7 mouse cellular contexts compared by ENCODE assay signal in genomic region chr3:88503505-88503863, GRCm38 (mm10). TPM values are rescaled to one million over a fixed set of nuclear protein-coding genes. Genes with fewer than 3 reads are reported as not detected.
DNase-seq lines count a peak whose midpoint lies in the region; ATAC-seq lines count a peak whose summit lies in the region.

No protein-coding gene starts in this region.

- DNase-seq in right cerebral cortex, adult 2 months (ENCODE audit: low spot score in 2 of 2) = peak; percentile 70 to 74
- DNase-seq in right cerebral cortex, postnatal 4 days = no peak
- no peak for DNase-seq in embryonic facial prominence, embryonic 14.5 days (ENCODE audit: low spot score)
- no peak for DNase-seq in midbrain, embryonic 11.5 days (ENCODE audit: low spot score, missing footprints)
- no peak for DNase-seq in ovary, postnatal 10 days (ENCODE audit: low spot score)
- no peak for DNase-seq in cerebellum, adult 9-10 months

- H3K4me2 ChIP-seq in embryonic facial prominence, embryonic 14.5 days (ENCODE audit: low read depth, low read length) = peak overlapping the region; percentile 84
- H3K4me2 ChIP-seq in hindbrain, embryonic 15.5 days = peak overlapping the region; percentile 98
- peak overlapping the region; percentile 97 for H3K4me2 ChIP-seq in midbrain, embryonic 11.5 days

- peak; percentile 27 for ATAC-seq in embryonic facial prominence, embryonic 14.5 days (ENCODE audit: low read depth)
- ATAC-seq in hindbrain, embryonic 15.5 days (ENCODE audit: low FRiP score, low read depth) = peak; percentile 32; the same call in 1 of the 2 replicates
- ATAC-seq in midbrain, embryonic 11.5 days (ENCODE audit: low FRiP score) = no peak

- peaks cover 49% of the 10 kb centered on the region for H3K4me1 ChIP-seq in embryonic facial prominence, embryonic 14.5 days (ENCODE audit: control insufficient read depth, insufficient read depth, low read length)
- peaks cover 31% of the 10 kb centered on the region for H3K4me1 ChIP-seq in hindbrain, embryonic 15.5 days (replicated peaks)
- H3K4me1 ChIP-seq in midbrain, embryonic 11.5 days (ENCODE audit: control insufficient read depth, insufficient read depth, low read length) = peaks cover 11% of the 10 kb centered on the region; the same call in 1 of the 2 replicates

- peak overlapping the region; percentile 97 for H3K4me3 ChIP-seq in embryonic facial prominence, embryonic 14.5 days (ENCODE audit: low read depth, low read length)
- H3K4me3 ChIP-seq in hindbrain, embryonic 15.5 days = peak overlapping the region; percentile 95
- no peak overlapping the region; the same call in 1 of the 2 replicates for H3K4me3 ChIP-seq in midbrain, embryonic 11.5 days (ENCODE audit: low read depth, low read length)

- no peaks in the 10 kb centered on the region for H3K27me3 ChIP-seq in embryonic facial prominence, embryonic 14.5 days (replicated peaks; ENCODE audit: control insufficient read depth, insufficient read depth, low read length)
- no peaks in the 10 kb centered on the region for H3K27me3 ChIP-seq in hindbrain, embryonic 15.5 days
- H3K27me3 ChIP-seq in midbrain, embryonic 11.5 days (ENCODE audit: control insufficient read depth, insufficient read depth, low read length) = peaks cover 22% of the 10 kb centered on the region

- H3K9ac ChIP-seq in embryonic facial prominence, embryonic 14.5 days (ENCODE audit: low read depth, low read length) = peak overlapping the region; percentile 97
- H3K9ac ChIP-seq in hindbrain, embryonic 15.5 days = peak overlapping the region; percentile 95
- H3K9ac ChIP-seq in midbrain, embryonic 11.5 days (ENCODE audit: low read length) = no peak overlapping the region

- H3K36me3 ChIP-seq in embryonic facial prominence, embryonic 14.5 days (ENCODE audit: control insufficient read depth, insufficient read depth, low read length) = peaks cover 16% of the 10 kb centered on the region
- no peaks in the 10 kb centered on the region for H3K36me3 ChIP-seq in hindbrain, embryonic 15.5 days
- H3K36me3 ChIP-seq in midbrain, embryonic 11.5 days (ENCODE audit: control insufficient read depth, insufficient read depth, low read length) = no peaks in the 10 kb centered on the region

- no peaks in the 10 kb centered on the region for H3K9me3 ChIP-seq in embryonic facial prominence, embryonic 14.5 days (ENCODE audit: control insufficient read depth, low read length)
- no peaks in the 10 kb centered on the region for H3K9me3 ChIP-seq in hindbrain, embryonic 15.5 days
- no peaks in the 10 kb centered on the region for H3K9me3 ChIP-seq in midbrain, embryonic 11.5 days (ENCODE audit: control insufficient read depth, low read length)

- peak overlapping the region; percentile 99 for H3K27ac ChIP-seq in embryonic facial prominence, embryonic 14.5 days (replicated peaks; ENCODE audit: low read depth, low read length)
- H3K27ac ChIP-seq in hindbrain, embryonic 15.5 days (replicated peaks) = peak overlapping the region; percentile 85
- no peak overlapping the region for H3K27ac ChIP-seq in midbrain, embryonic 11.5 days (ENCODE audit: low read depth, low read length)

- 11% methylated on average over 4 of the region's 4 CpGs for WGBS in embryonic facial prominence, embryonic 14.5 days
- 32% methylated on average over 4 of the region's 4 CpGs for WGBS in hindbrain, embryonic 15.5 days
- WGBS in midbrain, embryonic 11.5 days = 22% methylated on average over 4 of the region's 4 CpGs

RNA-seq across cellular contexts. Expression of gene Lmna, which starts 6.3 kb away (rescaled TPM):
- polyA plus RNA-seq in embryonic facial prominence, embryonic 14.5 days (2014; fragmentation: Nextera tagmentation; extraction: Ambion mirVana) = 426 and 482 TPM in 2 replicates
- polyA plus RNA-seq in hindbrain, embryonic 15.5 days (2015; fragmentation: Nextera tagmentation; extraction: Ambion mirVana) = 52.2 and 53.4 TPM in 2 replicates
- 17.9 and 21.2 TPM in 2 replicates for polyA plus RNA-seq in midbrain, embryonic 11.5 days (2014; fragmentation: Nextera tagmentation; extraction: Ambion mirVana)

RNA-seq across cellular contexts. Expression of gene Mex3a, which starts 28.7 kb away (rescaled TPM):
- 21.5 and 24.7 TPM in 2 replicates for polyA plus RNA-seq in embryonic facial prominence, embryonic 14.5 days (2014; fragmentation: Nextera tagmentation; extraction: Ambion mirVana)
- polyA plus RNA-seq in hindbrain, embryonic 15.5 days (2015; fragmentation: Nextera tagmentation; extraction: Ambion mirVana) = 26.4 and 28.6 TPM in 2 replicates
- 44.5 and 45.1 TPM in 2 replicates for polyA plus RNA-seq in midbrain, embryonic 11.5 days (2014; fragmentation: Nextera tagmentation; extraction: Ambion mirVana)

RNA-seq across cellular contexts. Expression of gene Sema4a, which starts 42.5 kb away (rescaled TPM):
- polyA plus RNA-seq in embryonic facial prominence, embryonic 14.5 days (2014; fragmentation: Nextera tagmentation; extraction: Ambion mirVana) = 9.5 and 10.1 TPM in 2 replicates
- polyA plus RNA-seq in hindbrain, embryonic 15.5 days (2015; fragmentation: Nextera tagmentation; extraction: Ambion mirVana) = 30.4 and 30.5 TPM in 2 replicates
- polyA plus RNA-seq in midbrain, embryonic 11.5 days (2014; fragmentation: Nextera tagmentation; extraction: Ambion mirVana) = 6.3 and 6.8 TPM in 2 replicates

RNA-seq across cellular contexts. Expression of gene Rab25, which starts 44.6 kb away (rescaled TPM):
- 33.8 and 38.0 TPM in 2 replicates for polyA plus RNA-seq in embryonic facial prominence, embryonic 14.5 days (2014; fragmentation: Nextera tagmentation; extraction: Ambion mirVana)
- 0.23 TPM in 1 of 2 replicates, not detected in the other for polyA plus RNA-seq in hindbrain, embryonic 15.5 days (2015; fragmentation: Nextera tagmentation; extraction: Ambion mirVana)
- 0.25 and 0.86 TPM in 2 replicates for polyA plus RNA-seq in midbrain, embryonic 11.5 days (2014; fragmentation: Nextera tagmentation; extraction: Ambion mirVana)

RNA-seq across cellular contexts. Expression of gene Lamtor2, which starts 49.4 kb away (rescaled TPM):
- polyA plus RNA-seq in embryonic facial prominence, embryonic 14.5 days (2014; fragmentation: Nextera tagmentation; extraction: Ambion mirVana) = 97.9 and 107 TPM in 2 replicates
- polyA plus RNA-seq in hindbrain, embryonic 15.5 days (2015; fragmentation: Nextera tagmentation; extraction: Ambion mirVana) = 201 and 205 TPM in 2 replicates
- 87.2 and 103 TPM in 2 replicates for polyA plus RNA-seq in midbrain, embryonic 11.5 days (2014; fragmentation: Nextera tagmentation; extraction: Ambion mirVana)

Comparison
In these comparisons a context has a peak if more than half of its experiments do, and no peak if none do; other contexts are left out.
1. DNase-seq: peak in right cerebral cortex, adult 2 months (2 of 2); none in right cerebral cortex, postnatal 4 days (single experiment), embryonic facial prominence, embryonic 14.5 days (single experiment), midbrain, embryonic 11.5 days (single experiment), ovary, postnatal 10 days (single experiment) and cerebellum, adult 9-10 months (single experiment).
2. Peak in every context shown above with its lines, with median percentiles within 50 percentile points of each other: H3K4me2 ChIP-seq.